Mouse (Mus musculus) CH12.LX (cell line): ENCODE measurements around the gene Cox19. TPM values are rescaled to one million over a fixed set of nuclear protein-coding genes. Genes with fewer than 3 reads are reported as not detected.

ENCODE experiments used
- DNase-seq: peaks from one replicate; pipeline ENCODE4 v3.0.0-alpha.2; 2013; ENCODE audit errors: extremely low read depth
- H3K27ac ChIP-seq: 2 replicates; pipeline ENCODE4 v1.5.1; 2012; ENCODE audit warnings: low read depth, mild to moderate bottlenecking, control low read depth, moderate library complexity; ENCODE audit not compliant: insufficient read depth
- H3K27me3 ChIP-seq: replicated peaks from 2 replicates; pipeline ENCODE3; 2012; ENCODE audit warnings: inconsistent platforms
- H3K36me3 ChIP-seq, 2 experiments: replicated peaks in 1 of 2; 2 replicates each; pipeline versions ENCODE3 to v1.6.1; 2012; ENCODE audit warnings: inconsistent platforms in 1 of 2, low read length in 1 of 2, mild to moderate bottlenecking in 1 of 2, mixed read lengths in 1 of 2, moderate library complexity in 1 of 2; ENCODE audit not compliant: control insufficient read depth in 1 of 2, insufficient read depth in 1 of 2
- H3K4me1 ChIP-seq, 2 experiments: 2 replicates each; pipeline ENCODE4 v1.6.1; 2012; ENCODE audit warnings: inconsistent platforms in 1 of 2, moderate library complexity in 1 of 2; ENCODE audit not compliant: insufficient read depth in 2 of 2, control insufficient read depth in 1 of 2
- H3K4me2 ChIP-seq: 2 replicates; pipeline ENCODE4 v1.6.1; 2012; ENCODE audit warnings: low read depth, mild to moderate bottlenecking, control low read depth; ENCODE audit not compliant: poor library complexity, insufficient read depth, severe bottlenecking
- H3K4me3 ChIP-seq, 3 experiments: fragments of 150-350 bp in 1 of 3; sonication (generic) in 1 of 3; replicated peaks in 1 of 3; 2 replicates each; pipeline versions ENCODE3 to v1.5.1; 2011 to 2012; ENCODE audit warnings: low read depth in 2 of 3, low read length in 2 of 3, mild to moderate bottlenecking in 2 of 3, moderate library complexity in 2 of 3, control low read depth in 1 of 3, improper control_type of control experiment in 1 of 3, inconsistent platforms in 1 of 3, mixed read lengths in 1 of 3; ENCODE audit not compliant: poor library complexity in 1 of 3
- H3K79me2 ChIP-seq: replicated peaks from 2 replicates; pipeline ENCODE4 v1.6.1; 2012; ENCODE audit warnings: mild to moderate bottlenecking, moderate library complexity; ENCODE audit not compliant: control insufficient read depth, poor library complexity, insufficient read depth, severe bottlenecking; ENCODE audit errors: extremely low read depth
- H3K9ac ChIP-seq: 2 replicates; pipeline ENCODE4 v1.6.1; 2012; ENCODE audit warnings: low read depth, mild to moderate bottlenecking, control low read depth, moderate library complexity; ENCODE audit not compliant: insufficient read depth
- H3K9me3 ChIP-seq: replicated peaks from 2 replicates; pipeline ENCODE3; 2012; ENCODE audit warnings: low read length, inconsistent platforms, mixed read lengths
- CHD1 ChIP-seq: IDR thresholded peaks from 2 replicates; pipeline ENCODE4 v1.6.1; 2012; ENCODE audit warnings: low read depth, low read length, improper control_type of control experiment, inconsistent platforms
- CHD2 ChIP-seq: IDR thresholded peaks from 2 replicates; pipeline ENCODE4 v1.6.1; 2011; ENCODE audit warnings: low read length, improper control_type of control experiment
- CTCF ChIP-seq, 2 experiments: IDR thresholded peaks in 1 of 2; conservative IDR thresholded peaks in 1 of 2; 2 replicates each; pipeline ENCODE4 v1.5.1; 2011 to 2012; ENCODE audit warnings: low read depth in 2 of 2, low read length in 2 of 2, improper control_type of control experiment in 1 of 2, inconsistent platforms in 1 of 2, mild to moderate bottlenecking in 1 of 2, moderate library complexity in 1 of 2
- E2F4 ChIP-seq: IDR thresholded peaks from 2 replicates; pipeline ENCODE4 v1.6.1; 2011; ENCODE audit warnings: low read depth, low read length, improper control_type of control experiment; ENCODE audit not compliant: insufficient replicate concordance
- ELF1 ChIP-seq: IDR thresholded peaks from 2 replicates; pipeline ENCODE4 v1.6.1; 2014; ENCODE audit warnings: low read depth, mild to moderate bottlenecking, inconsistent platforms, low read length, improper control_type of control experiment
- ETS1 ChIP-seq: conservative IDR thresholded peaks from 2 replicates; pipeline ENCODE4 v1.6.1; 2012; ENCODE audit warnings: low read depth, mild to moderate bottlenecking, inconsistent platforms, low read length, improper control_type of control experiment, moderate library complexity
- GABPA ChIP-seq: IDR thresholded peaks from 2 replicates; pipeline ENCODE4 v1.6.1; 2012; ENCODE audit warnings: low read depth, low read length, improper control_type of control experiment, inconsistent platforms; ENCODE audit not compliant: insufficient replicate concordance
- IRF4 ChIP-seq: IDR thresholded peaks from 2 replicates; pipeline ENCODE4 v1.6.1; 2014; ENCODE audit warnings: low read depth, mild to moderate bottlenecking, inconsistent platforms, low read length, improper control_type of control experiment
- JUN ChIP-seq: IDR thresholded peaks from 2 replicates; pipeline ENCODE4 v1.6.1; 2011; ENCODE audit warnings: low read depth, mild to moderate bottlenecking, low read length, improper control_type of control experiment, moderate library complexity; ENCODE audit not compliant: insufficient read depth
- MAZ ChIP-seq: IDR thresholded peaks from 2 replicates; pipeline ENCODE4 v1.6.1; 2012; ENCODE audit warnings: low read depth, mild to moderate bottlenecking, inconsistent platforms, low read length, improper control_type of control experiment, moderate library complexity
- MEF2A ChIP-seq: IDR thresholded peaks from 2 replicates; pipeline ENCODE4 v1.6.1; 2014; ENCODE audit warnings: low read depth, mild to moderate bottlenecking, inconsistent platforms, low read length, improper control_type of control experiment, borderline replicate concordance
- MXI1 ChIP-seq: IDR thresholded peaks from 2 replicates; pipeline ENCODE4 v1.6.1; 2011; ENCODE audit warnings: mild to moderate bottlenecking, low read depth, low read length, improper control_type of control experiment
- MYC ChIP-seq: IDR thresholded peaks from 2 replicates; pipeline ENCODE4 v1.6.1; 2011; ENCODE audit warnings: low read depth, mild to moderate bottlenecking, improper control_type of control experiment, low read length
- NELFE ChIP-seq: IDR thresholded peaks from 2 replicates; pipeline ENCODE4 v1.6.1; 2011; ENCODE audit warnings: low read depth, low read length, improper control_type of control experiment
- NRF1 ChIP-seq: IDR thresholded peaks from 2 replicates; pipeline ENCODE4 v1.6.1; 2014; ENCODE audit warnings: low read depth, mild to moderate bottlenecking, inconsistent platforms, low read length, improper control_type of control experiment, moderate library complexity
- PAX5 ChIP-seq: IDR thresholded peaks from 2 replicates; pipeline ENCODE4 v1.6.1; 2012; ENCODE audit warnings: low read length, inconsistent platforms, mixed read lengths
- RAD21 ChIP-seq: IDR thresholded peaks from 2 replicates; pipeline ENCODE4 v1.6.1; 2011; ENCODE audit warnings: low read depth, mild to moderate bottlenecking, low read length, improper control_type of control experiment, moderate library complexity
- RCOR1 ChIP-seq: conservative IDR thresholded peaks from 2 replicates; pipeline ENCODE4 v1.6.1; 2012; ENCODE audit warnings: low read depth, mild to moderate bottlenecking, inconsistent platforms, low read length, improper control_type of control experiment
- SIN3A ChIP-seq: IDR thresholded peaks from 2 replicates; pipeline ENCODE4 v1.6.1; 2012; ENCODE audit warnings: low read length, improper control_type of control experiment, inconsistent platforms
- SMC3 ChIP-seq: IDR thresholded peaks from 2 replicates; pipeline ENCODE4 v1.6.1; 2011; ENCODE audit warnings: low read depth, low read length, improper control_type of control experiment
- ZMIZ1 ChIP-seq: IDR thresholded peaks from 2 replicates; pipeline ENCODE4 v1.6.1; 2012; ENCODE audit warnings: low read depth, mild to moderate bottlenecking, inconsistent platforms, low read length, improper control_type of control experiment
- ZNF384 ChIP-seq: IDR thresholded peaks from 2 replicates; pipeline ENCODE4 v1.6.1; 2012; ENCODE audit warnings: low read depth, low read length, improper control_type of control experiment, inconsistent platforms
- dilution Hi-C: fragments of 300-500 bp; cut with MboI; formaldehyde crosslinking; loops from 2 replicates; pipeline ENCODE4 v1.14.3; 2020; ENCODE audit warnings: low sequenced_read_pairs; ENCODE audit not compliant: extremely low pct_unique_long_range_greater_than_20kb, extremely low pct_ligation_motif_present
- in situ Hi-C: fragments of 300-500 bp; cut with MboI; formaldehyde crosslinking; loops from 3 replicates; pipeline ENCODE4 v1.14.3; 2019; ENCODE audit warnings: low sequenced_read_pairs, low pct_ligation_motif_present, low pct_unique_long_range_greater_than_20kb, mixed read lengths
- polyA plus RNA-seq: library from polyadenylated mRNA; unstranded; fragments of >175 nt; gene quantifications from 2 replicates; pipeline ENCODE4 v1.2.1, GENCODE M21; 2012; ENCODE audit warnings: low read depth; ENCODE audit not compliant: insufficient read length
- total RNA-seq, 2 experiments: library from RNA; depleted of rRNA; stranded (reverse); fragments of 300-350 nt in 1 of 2; fragments of >200 nt in 1 of 2; gene quantifications; 2 replicates each; pipeline ENCODE4 v1.2.3; 2012 to 2014

Cox19 gene
- total and polyA plus RNA-seq, 3 experiments, result 30.1 to 70.1 (median 32.1) TPM

DNA sequence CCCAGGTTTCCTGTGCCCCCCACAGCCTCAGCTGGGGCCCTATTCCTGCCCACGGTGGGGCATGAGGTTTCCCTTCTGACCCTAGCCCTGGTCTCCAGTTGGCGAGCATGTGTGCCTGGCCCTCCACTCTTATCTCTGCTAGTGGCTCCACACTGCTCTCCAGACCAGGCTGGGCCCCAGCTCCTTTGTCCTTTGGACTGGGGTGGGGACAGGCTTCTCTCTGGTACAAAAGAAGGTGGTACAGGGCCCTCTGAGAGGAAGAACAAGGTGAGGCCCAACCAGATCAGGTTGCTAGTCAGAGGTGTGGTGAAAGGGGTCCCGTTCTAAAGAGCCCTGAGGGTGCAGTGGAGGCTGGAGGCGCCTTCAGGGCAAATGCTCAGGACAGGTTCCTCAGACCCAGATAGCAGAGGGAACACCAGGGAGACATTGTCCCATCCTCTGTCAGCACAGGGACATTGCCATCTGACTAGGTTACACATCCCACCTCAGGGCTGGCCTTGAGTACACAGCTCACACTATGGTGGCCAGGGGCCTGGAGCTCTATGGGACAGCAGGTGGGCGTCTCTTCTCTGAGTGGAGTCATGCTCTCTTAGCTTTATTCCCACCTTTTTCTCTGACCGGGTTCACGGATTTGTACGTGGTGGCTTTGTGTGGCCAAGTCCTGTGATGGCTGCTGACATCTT lies 18.5 kb downstream of the Cox19 start:
- DNase-seq, result no peak
- Histone ChIP-seq H3K4me3 (no peak overlapping the region), H3K4me2 (no peak overlapping the region), H3K9ac (no peak overlapping the region), H3K27me3 (no peaks in the 10 kb centered on the region), H3K27ac (no peak overlapping the region), H3K4me1 (peaks cover 0 to 2% of the 10 kb centered on the region in 2 experiments; a peak in 1 of 4 replicates), H3K79me2 (no peaks in the 10 kb centered on the region), H3K36me3 (peaks cover 13 to 28% of the 10 kb centered on the region in 2 experiments), H3K9me3 (no peaks in the 10 kb centered on the region)
- no peak for TF ChIP-seq GABPA
- TF ChIP-seq ZNF384, result no peak
- TF ChIP-seq ZMIZ1, result no peak
- TF ChIP-seq CHD1, result no peak
- no peak for TF ChIP-seq MYC
- TF ChIP-seq NRF1, result no peak
- no peak for TF ChIP-seq MXI1
- TF ChIP-seq NELFE, result no peak
- TF ChIP-seq SMC3, result no peak
- TF ChIP-seq SIN3A, result no peak
- no peak for TF ChIP-seq MAZ
- TF ChIP-seq PAX5, result no peak
- TF ChIP-seq JUN, result no peak
- TF ChIP-seq RCOR1, result no peak
- no peak for TF ChIP-seq E2F4
- TF ChIP-seq MEF2A, result no peak
- no peak for TF ChIP-seq RAD21
- TF ChIP-seq ETS1, result no peak
- in situ Hi-C loops (no loop called here), dilution Hi-C loops (no loop called here)

DNA sequence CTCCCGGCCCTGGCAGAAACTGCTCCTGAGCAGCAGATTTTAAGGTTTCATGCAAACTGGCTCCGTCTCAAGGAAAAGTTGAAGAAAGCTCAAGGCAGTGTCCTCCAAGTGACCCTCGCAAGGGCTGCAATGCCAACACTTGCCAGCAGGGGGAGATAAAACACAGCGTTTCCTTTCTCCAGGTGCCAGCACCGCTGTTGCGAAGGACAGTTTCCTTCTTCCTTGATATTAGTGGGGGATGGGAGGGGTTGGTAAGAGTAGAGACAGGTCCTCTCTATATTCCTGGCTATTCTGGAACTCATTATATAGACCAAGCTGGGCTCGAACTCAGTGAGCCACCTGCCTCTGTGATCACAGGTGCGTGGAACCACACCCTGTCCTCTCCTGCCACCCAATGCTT lies 19.5 kb downstream of the Cox19 start:
- H3K9ac ChIP-seq, result no peak overlapping the region
- no peak overlapping the region for H3K4me2 ChIP-seq
- dilution Hi-C loops, result no loop called here
- 0 out of 4 replicates have a peak, but pooled peaks cover 0 to 2% of the 10 kb centered on the region in 2 experiments for H3K4me1 ChIP-seq
- H3K79me2 ChIP-seq, result no peaks in the 10 kb centered on the region
- H3K36me3 ChIP-seq, result peaks cover 4 to 19% of the 10 kb centered on the region in 2 experiments
- H3K27me3 ChIP-seq, result no peaks in the 10 kb centered on the region
- no peak overlapping the region for H3K4me3 ChIP-seq
- H3K27ac ChIP-seq, result no peak overlapping the region
- DNase-seq, result peak; percentile 74
- H3K9me3 ChIP-seq, result no peaks in the 10 kb centered on the region
- peak; percentile 69 for TF ChIP-seq ELF1
- peak; percentile 35; the same call in 1 of the 2 replicates for TF ChIP-seq IRF4
- TF ChIP-seq NELFE, result no peak
- no peak for TF ChIP-seq ZNF384
- TF ChIP-seq SMC3, result peak; percentile 80
- peak; percentile 61 for TF ChIP-seq CHD2
- TF ChIP-seq RAD21, result peak; percentile 87
- peak; percentile 96 to 98 for TF ChIP-seq CTCF (conservative IDR thresholded peaks at IDR 0.05 in 1 of 2, IDR thresholded peaks at IDR 0.05 in 1 of 2; ENCODE audit: low read depth in 2 of 2, low read length in 2 of 2)
- in situ Hi-C loops, result no loop called here
